ENCODE assay signal across 8 mouse cellular contexts in genomic region chr16:32646014-32646413, GRCm38 (mm10). TPM values are rescaled to one million over a fixed set of nuclear protein-coding genes. Genes with fewer than 3 reads are reported as not detected.
DNase-seq lines count a peak whose midpoint lies in the region; ATAC-seq and TF ChIP-seq lines count a peak whose summit lies in the region.

No protein-coding gene starts in this region.

- WGBS in heart, embryonic 14.5 days = 80% methylated on average over 9 of the region's 9 CpGs
- 82% methylated on average over 9 of the region's 9 CpGs for WGBS in forebrain, embryonic 14.5 days
- WGBS in liver, embryonic 15.5 days (ENCODE audit: insufficient replicate concordance) = 76% methylated on average over 9 of the region's 9 CpGs

- H3K9ac ChIP-seq in heart, embryonic 14.5 days (ENCODE audit: low read length) = no peak overlapping the region
- no peak overlapping the region for H3K9ac ChIP-seq in CH12.LX (ENCODE audit: insufficient read depth, low read depth)
- H3K9ac ChIP-seq in forebrain, embryonic 14.5 days (ENCODE audit: low read length) = peak overlapping the region; percentile 25; the same call in 1 of the 2 replicates
- peak overlapping the region; percentile 94; the same call in 1 of the 2 replicates for H3K9ac ChIP-seq in liver, embryonic 15.5 days

- no peaks in the 10 kb centered on the region for H3K9me3 ChIP-seq in heart, embryonic 14.5 days (ENCODE audit: control insufficient read depth, low read length)
- no peaks in the 10 kb centered on the region for H3K9me3 ChIP-seq in CH12.LX (replicated peaks; ENCODE audit: low read length)
- no peaks in the 10 kb centered on the region for H3K9me3 ChIP-seq in forebrain, embryonic 14.5 days (replicated peaks; ENCODE audit: control insufficient read depth, low read length)
- no peaks in the 10 kb centered on the region for H3K9me3 ChIP-seq in liver, embryonic 15.5 days (replicated peaks)

- H3K79me2 ChIP-seq in CH12.LX (replicated peaks; ENCODE audit: control insufficient read depth, extremely low read depth, insufficient read depth, poor library complexity, severe bottlenecking) = peaks cover 7% of the 10 kb centered on the region; the same call in 1 of the 2 replicates

- TF ChIP-seq CTCF in CH12.LX (conservative IDR thresholded peaks at IDR 0.05 in 1 of 2, IDR thresholded peaks at IDR 0.05 in 1 of 2; ENCODE audit: low read depth in 2 of 2, low read length in 2 of 2) = no peak

- dilution Hi-C loops in CH12.LX (cut with MboI; ENCODE audit: extremely low pct_ligation_motif_present, extremely low pct_unique_long_range_greater_than_20kb, low sequenced_read_pairs) = no loop called here

- no peak for TF ChIP-seq EP300 in CH12.LX (IDR thresholded peaks at IDR 0.05; ENCODE audit: low read length)

- in situ Hi-C loops in CH12.LX (cut with MboI; ENCODE audit: low pct_ligation_motif_present, low pct_unique_long_range_greater_than_20kb, low sequenced_read_pairs) = no loop called here

- ATAC-seq in heart, embryonic 14.5 days (ENCODE audit: insufficient number of reproducible peaks, insufficient read depth, low FRiP score, low read depth) = no peak
- ATAC-seq in forebrain, embryonic 14.5 days = no peak
- no peak for ATAC-seq in liver, embryonic 15.5 days (ENCODE audit: insufficient read depth)
- ATAC-seq in inflammation-experienced regulatory T-cells, adult 6 months = no peak

- peaks cover 13 to 14% of the 10 kb centered on the region in 2 experiments for H3K4me1 ChIP-seq in heart, embryonic 14.5 days (ENCODE audit: control insufficient read depth in 2 of 2, insufficient read depth in 2 of 2, low read length in 2 of 2)
- H3K4me1 ChIP-seq in CH12.LX (ENCODE audit: control insufficient read depth in 1 of 2, insufficient read depth in 2 of 2) = peaks cover 19 to 64% of the 10 kb centered on the region in 2 experiments
- H3K4me1 ChIP-seq in forebrain, embryonic 14.5 days (ENCODE audit: control insufficient read depth, insufficient read depth, low read length) = peaks cover 20% of the 10 kb centered on the region
- H3K4me1 ChIP-seq in liver, embryonic 15.5 days (replicated peaks) = peaks cover 47% of the 10 kb centered on the region

- no peaks in the 10 kb centered on the region for H3K27me3 ChIP-seq in heart, embryonic 14.5 days (ENCODE audit: control insufficient read depth, insufficient read depth, low read length)
- H3K27me3 ChIP-seq in CH12.LX (replicated peaks) = no peaks in the 10 kb centered on the region
- no peaks in the 10 kb centered on the region for H3K27me3 ChIP-seq in forebrain, embryonic 14.5 days (replicated peaks; ENCODE audit: control insufficient read depth, insufficient read depth, low read length)
- peaks cover 13% of the 10 kb centered on the region for H3K27me3 ChIP-seq in liver, embryonic 15.5 days

- peak overlapping the region in 1 of 2 experiments; percentile 83; a peak in 1 of 4 replicates for H3K4me3 ChIP-seq in heart, embryonic 14.5 days (ENCODE audit: control insufficient read depth in 1 of 2, insufficient read depth in 1 of 2, low read depth in 1 of 2, low read length in 2 of 2)
- no peak overlapping the region for H3K4me3 ChIP-seq in CH12.LX (replicated peaks in 1 of 3; ENCODE audit: low read depth in 2 of 3, low read length in 2 of 3, poor library complexity in 1 of 3)
- H3K4me3 ChIP-seq in forebrain, embryonic 14.5 days (ENCODE audit: low read depth, low read length) = peak overlapping the region; percentile 89; the same call in 1 of the 2 replicates
- H3K4me3 ChIP-seq in liver, embryonic 15.5 days (replicated peaks) = peak overlapping the region; percentile 87

- TF ChIP-seq RAD21 in CH12.LX (IDR thresholded peaks at IDR 0.05; ENCODE audit: low read depth, low read length) = no peak

- DNase-seq in heart, adult 18-20 months = no peak
- DNase-seq in CH12.LX (ENCODE audit: extremely low read depth) = no peak
- DNase-seq in forebrain, embryonic 14.5 days (ENCODE audit: low spot score) = no peak
- no peak for DNase-seq in spleen, postnatal 4 days (ENCODE audit: low spot score in 2 of 2)
- DNase-seq in layer of hippocampus, adult 8-10 months (ENCODE audit: low spot score in 2 of 2) = no peak

- no peaks in the 10 kb centered on the region for H3K36me3 ChIP-seq in heart, embryonic 14.5 days (ENCODE audit: control insufficient read depth, insufficient read depth, low read length)
- H3K36me3 ChIP-seq in CH12.LX (replicated peaks in 1 of 2; ENCODE audit: control insufficient read depth in 1 of 2, insufficient read depth in 1 of 2, low read length in 1 of 2) = peaks cover 0 to 13% of the 10 kb centered on the region in 2 experiments
- H3K36me3 ChIP-seq in forebrain, embryonic 14.5 days (ENCODE audit: control insufficient read depth, insufficient read depth, low read length) = no peaks in the 10 kb centered on the region; the same call in 1 of the 2 replicates
- H3K36me3 ChIP-seq in liver, embryonic 15.5 days (replicated peaks) = peaks cover 3% of the 10 kb centered on the region; the same call in 1 of the 2 replicates

- TF ChIP-seq POLR2A in CH12.LX (IDR thresholded peaks at IDR 0.05; ENCODE audit: low read depth, low read length) = no peak

- H3K4me2 ChIP-seq in heart, embryonic 14.5 days (ENCODE audit: low read length) = peak overlapping the region; percentile 93
- H3K4me2 ChIP-seq in CH12.LX (ENCODE audit: insufficient read depth, low read depth, poor library complexity, severe bottlenecking) = peak overlapping the region; percentile 86
- H3K4me2 ChIP-seq in forebrain, embryonic 14.5 days (ENCODE audit: low read length) = peak overlapping the region; percentile 72
- peak overlapping the region; percentile 99 for H3K4me2 ChIP-seq in liver, embryonic 15.5 days

- H3K27ac ChIP-seq in heart, embryonic 14.5 days (replicated peaks in 1 of 2; ENCODE audit: control insufficient read depth in 1 of 2, insufficient read depth in 1 of 2, low read depth in 2 of 2, low read length in 2 of 2) = no peak overlapping the region
- H3K27ac ChIP-seq in CH12.LX (ENCODE audit: insufficient read depth, low read depth) = no peak overlapping the region
- no peak overlapping the region for H3K27ac ChIP-seq in forebrain, embryonic 14.5 days (ENCODE audit: low read depth, low read length)
- H3K27ac ChIP-seq in liver, embryonic 15.5 days (replicated peaks) = peak overlapping the region; percentile 80; the same call in 1 of the 2 replicates

TF ChIP-seq in CH12.LX, 34 proteins besides CTCF, POLR2A, EP300 and RAD21:
- TF ChIP-seq SMC3 (IDR thresholded peaks at IDR 0.05; ENCODE audit: low read depth, low read length) (no peak), ETS1 (conservative IDR thresholded peaks at IDR 0.05; ENCODE audit: low read depth, low read length) (no peak), MEF2A (IDR thresholded peaks at IDR 0.05; ENCODE audit: borderline replicate concordance, low read depth, low read length) (no peak), MAFK (IDR thresholded peaks at IDR 0.05; ENCODE audit: insufficient replicate concordance, low read length) (no peak), ZC3H11A (IDR thresholded peaks at IDR 0.05; ENCODE audit: low read depth, low read length) (no peak), JUND (conservative IDR thresholded peaks at IDR 0.05; ENCODE audit: low read depth, low read length) (no peak), USF1 (IDR thresholded peaks at IDR 0.05; ENCODE audit: low read depth, low read length) (no peak), TCF12 (IDR thresholded peaks at IDR 0.05; ENCODE audit: low read depth, low read length) (no peak), SIN3A (IDR thresholded peaks at IDR 0.05; ENCODE audit: low read length) (no peak), NRF1 (IDR thresholded peaks at IDR 0.05; ENCODE audit: low read depth, low read length) (no peak), NELFE (IDR thresholded peaks at IDR 0.05; ENCODE audit: low read depth, low read length) (no peak), HCFC1 (IDR thresholded peaks at IDR 0.05; ENCODE audit: low read depth, low read length) (no peak)

RNA-seq across cellular contexts. Expression of gene Tnk2, which starts 2.3 kb away (rescaled TPM):
- polyA plus RNA-seq in heart, embryonic 14.5 days (2014; fragmentation: Nextera tagmentation; extraction: Ambion mirVana) = 6.7 and 7.3 TPM in 2 replicates
- total RNA-seq in heart, adult 18-20 months (2021) = 10 to 100 TPM; 20.5 to 22.0 TPM
- total RNA-seq in CH12.LX (2012; rRNA removed) = 31.9 and 35.9 TPM in 2 replicates
- 14.7 and 18.8 TPM in 2 replicates for total RNA-seq in CH12.LX (2014; rRNA removed)
- 62.2 and 67.7 TPM in 2 replicates for polyA plus RNA-seq in CH12.LX (2012; ENCODE audit: insufficient read length, low read depth)
- 11.2 and 13.1 TPM in 2 replicates for polyA plus RNA-seq in forebrain, embryonic 14.5 days (2014; fragmentation: Nextera tagmentation; extraction: Ambion mirVana)
- polyA plus RNA-seq in liver, embryonic 15.5 days (2015; fragmentation: Nextera tagmentation; extraction: Ambion mirVana) = 4.5 and 4.7 TPM in 2 replicates
- 100 to 1,000 TPM; 206 to 238 (median 222) TPM for total RNA-seq in layer of hippocampus, adult 8-10 months (2022)
- 10 to 100 TPM in 1 of 3 experiments, 1 to 10 TPM in 2; 7.2 to 10.1 (median 8.6) TPM for polyA plus RNA-seq in inflammation-experienced regulatory T-cells, adult 6 months (2017; shearing (Covaris generic))

RNA-seq across cellular contexts. Expression of gene Tfrc, which starts 37.3 kb away (rescaled TPM):
- 48.6 and 57.2 TPM in 2 replicates for polyA plus RNA-seq in heart, embryonic 14.5 days (2014; fragmentation: Nextera tagmentation; extraction: Ambion mirVana)
- total RNA-seq in heart, adult 18-20 months (2021) = 10 to 100 TPM; 27.1 to 57.1 TPM
- total RNA-seq in CH12.LX (2012; rRNA removed) = 328 and 358 TPM in 2 replicates
- total RNA-seq in CH12.LX (2014; rRNA removed) = 840 and 921 TPM in 2 replicates
- 186 and 190 TPM in 2 replicates for polyA plus RNA-seq in CH12.LX (2012; ENCODE audit: insufficient read length, low read depth)
- polyA plus RNA-seq in forebrain, embryonic 14.5 days (2014; fragmentation: Nextera tagmentation; extraction: Ambion mirVana) = 43.9 and 56.0 TPM in 2 replicates
- polyA plus RNA-seq in liver, embryonic 15.5 days (2015; fragmentation: Nextera tagmentation; extraction: Ambion mirVana) = 285 and 299 TPM in 2 replicates
- total RNA-seq in layer of hippocampus, adult 8-10 months (2022) = 10 to 100 TPM; 54.4 to 75.4 (median 58.0) TPM
- 10 to 100 TPM; 15.9 to 22.7 (median 17.9) TPM for polyA plus RNA-seq in inflammation-experienced regulatory T-cells, adult 6 months (2017; shearing (Covaris generic))

Comparison
In these comparisons a context has a peak if more than half of its experiments do, and no peak if none do; other contexts are left out.
1. H3K4me3 ChIP-seq: peak in forebrain, embryonic 14.5 days (single experiment) and liver, embryonic 15.5 days (single experiment); none in CH12.LX (0 of 3).
2. H3K9ac ChIP-seq: peak in forebrain, embryonic 14.5 days (single experiment) and liver, embryonic 15.5 days (single experiment); none in heart, embryonic 14.5 days (single experiment) and CH12.LX (single experiment).
3. Peak in every context shown above with its lines, with median percentiles within 50 percentile points of each other: H3K4me2 ChIP-seq.